ENCODE assay signal across 18 mouse cellular contexts in the genomic region with DNA sequence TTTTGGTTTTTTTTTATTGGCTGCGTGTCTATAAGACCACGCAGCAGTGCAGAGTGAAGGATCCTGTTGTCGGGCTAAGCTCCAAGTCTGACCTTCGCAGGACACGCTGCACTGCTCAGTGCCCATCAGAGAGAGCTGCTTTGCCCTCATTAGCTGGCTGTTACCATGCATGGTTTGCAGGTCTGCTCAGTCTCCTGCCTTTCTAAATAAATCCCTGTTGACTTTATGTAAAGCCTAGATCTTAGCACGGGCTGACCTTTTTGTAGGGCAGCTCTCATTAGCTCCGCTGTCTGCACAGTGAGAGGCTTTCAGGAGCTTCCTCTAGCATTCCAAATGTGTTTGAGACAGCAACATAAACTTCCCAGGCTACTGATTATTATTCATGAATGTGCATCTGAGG. TPM values are rescaled to one million over a fixed set of nuclear protein-coding genes. Genes with fewer than 3 reads are reported as not detected.
DNase-seq lines count a peak whose midpoint lies in the region; ATAC-seq lines count a peak whose summit lies in the region.
"Had no signal": no experiment of that assay in that cellular context is flagged by ENCODE, and none has a peak within 500 bp of the region (broad histone marks: within the 10 kb centered on the region; RNA-seq: fewer than 3 reads in every experiment).

No protein-coding gene starts in this region.

- H3K4me1 ChIP-seq in hindbrain, embryonic 16.5 days (ENCODE audit: control insufficient read depth, insufficient read depth, low read depth, low read length), result no peaks in the 10 kb centered on the region
- H3K4me1 ChIP-seq in neural tube, embryonic 12.5 days, result peaks cover 8% of the 10 kb centered on the region; the same call in 1 of the 2 replicates
- H3K4me1 ChIP-seq: heart, embryonic 13.5 days; lung, embryonic 15.5 days had no signal

- WGBS in hindbrain, embryonic 16.5 days, result 31% methylated on average over 7 of the region's 7 CpGs
- WGBS in neural tube, embryonic 12.5 days, result 46% methylated on average over 7 of the region's 7 CpGs

- H3K27ac ChIP-seq in hindbrain, embryonic 16.5 days (ENCODE audit: low read depth, low read length), result no peak overlapping the region
- H3K27ac ChIP-seq in neural tube, embryonic 12.5 days, result no peak overlapping the region
- H3K27ac ChIP-seq: heart, embryonic 13.5 days; lung, embryonic 15.5 days had no signal

- H3K36me3 ChIP-seq in hindbrain, embryonic 16.5 days (ENCODE audit: control insufficient read depth, insufficient read depth, low read length), result no peaks in the 10 kb centered on the region
- H3K36me3 ChIP-seq in neural tube, embryonic 12.5 days, result no peaks in the 10 kb centered on the region
- H3K36me3 ChIP-seq: heart, embryonic 13.5 days; lung, embryonic 15.5 days had no signal

- no peak overlapping the region for H3K4me3 ChIP-seq in hindbrain, embryonic 16.5 days (ENCODE audit: low read length)
- no peak overlapping the region for H3K4me3 ChIP-seq in neural tube, embryonic 12.5 days
- H3K4me3 ChIP-seq: heart, embryonic 13.5 days; lung, embryonic 15.5 days had no signal

- no peak overlapping the region for H3K4me2 ChIP-seq in hindbrain, embryonic 16.5 days (ENCODE audit: low read length)
- H3K4me2 ChIP-seq in neural tube, embryonic 12.5 days (replicated peaks), result no peak overlapping the region
- H3K4me2 ChIP-seq: heart, embryonic 13.5 days; liver, embryonic 11.5 days; lung, embryonic 15.5 days had no signal

- no peaks in the 10 kb centered on the region for H3K27me3 ChIP-seq in hindbrain, embryonic 16.5 days (replicated peaks; ENCODE audit: control insufficient read depth, insufficient read depth, low read length)
- H3K27me3 ChIP-seq in neural tube, embryonic 12.5 days (replicated peaks), result no peaks in the 10 kb centered on the region
- H3K27me3 ChIP-seq: heart, embryonic 13.5 days; lung, embryonic 15.5 days had no signal

- peak; percentile 63 for ATAC-seq in hindbrain, embryonic 16.5 days
- peak; percentile 49; the same call in 1 of the 2 replicates for ATAC-seq in neural tube, embryonic 12.5 days (ENCODE audit: low FRiP score, low read depth)
- ATAC-seq: forebrain, postnatal 0 days had no signal

- peak; percentile 19 for DNase-seq in Muller cell, postnatal 12 days (ENCODE audit: inconsistent ontology term)
- DNase-seq in brain, adult 2 months (ENCODE audit: low read depth, low spot score), result peak; percentile 31
- DNase-seq in urinary bladder, postnatal 10 days (ENCODE audit: low spot score), result no peak
- DNase-seq in adrenal gland, postnatal 25 days, result no peak
- no peak for DNase-seq in cerebellum, adult 11 months
- DNase-seq: cerebellum, postnatal 25 days; forebrain, postnatal 0 days; gastrocnemius, postnatal 25 days had no signal

- no peak overlapping the region for H3K9ac ChIP-seq in hindbrain, embryonic 16.5 days (ENCODE audit: low read depth, low read length)
- no peak overlapping the region for H3K9ac ChIP-seq in neural tube, embryonic 12.5 days
- H3K9ac ChIP-seq: forebrain, postnatal 0 days; heart, embryonic 13.5 days; lung, embryonic 15.5 days had no signal

- H3K9me3 ChIP-seq in hindbrain, embryonic 16.5 days (ENCODE audit: control insufficient read depth, low read length), result no peaks in the 10 kb centered on the region
- no peaks in the 10 kb centered on the region for H3K9me3 ChIP-seq in neural tube, embryonic 12.5 days
- H3K9me3 ChIP-seq: heart, embryonic 13.5 days; lung, embryonic 15.5 days had no signal

RNA-seq across cellular contexts. Expression of a gene that starts 14.9 kb away (rescaled TPM):
- polyA plus RNA-seq in hindbrain, embryonic 16.5 days (2015; fragmentation: Nextera tagmentation; extraction: Ambion mirVana), result 0.08 and 0.09 TPM in 2 replicates
- 0.06 TPM in 1 of 2 replicates, not detected in the other for polyA plus RNA-seq in neural tube, embryonic 12.5 days (2016; fragmentation: Nextera tagmentation; extraction: Ambion mirVana)
- 3.4 and 6.6 TPM in 2 replicates for total RNA-seq in adrenal gland, postnatal 25 days (2021)
- total RNA-seq: forebrain, postnatal 0 days; gastrocnemius, postnatal 25 days; hematopoietic stem cell, adult 5-6 weeks; left cerebral cortex, adult 8-10 months; megakaryocyte, adult 5-6 weeks; neutrophil, adult 5-6 weeks had no signal
- polyA plus RNA-seq: kidney, embryonic 14.5 days had no signal

RNA-seq across cellular contexts. Expression of a gene that starts 44.8 kb away (rescaled TPM):
- polyA plus RNA-seq in hindbrain, embryonic 16.5 days (2015; fragmentation: Nextera tagmentation; extraction: Ambion mirVana), result 2.4 and 4.9 TPM in 2 replicates
- 0.84 and 1.2 TPM in 2 replicates for polyA plus RNA-seq in neural tube, embryonic 12.5 days (2016; fragmentation: Nextera tagmentation; extraction: Ambion mirVana)
- total RNA-seq in adrenal gland, postnatal 25 days (2021), result 0.27 TPM in 1 of 2 replicates, not detected in the other
- total RNA-seq: hematopoietic stem cell, adult 5-6 weeks had no signal

RNA-seq across cellular contexts. Expression of a gene that starts 49.7 kb away (rescaled TPM):
- 534 and 590 TPM in 2 replicates for polyA plus RNA-seq in hindbrain, embryonic 16.5 days (2015; fragmentation: Nextera tagmentation; extraction: Ambion mirVana)
- 495 and 509 TPM in 2 replicates for polyA plus RNA-seq in neural tube, embryonic 12.5 days (2016; fragmentation: Nextera tagmentation; extraction: Ambion mirVana)
- 150 and 155 TPM in 2 replicates for total RNA-seq in adrenal gland, postnatal 25 days (2021)

Comparison
In these comparisons a context has a peak if more than half of its experiments do, and no peak if none do; other contexts are left out.
1. DNase-seq: peak in Muller cell, postnatal 12 days (single experiment) and brain, adult 2 months (single experiment); none in urinary bladder, postnatal 10 days (single experiment), adrenal gland, postnatal 25 days (single experiment) and cerebellum, adult 11 months (single experiment).